9 mouse cellular contexts compared by ENCODE assay signal in the genomic region with DNA sequence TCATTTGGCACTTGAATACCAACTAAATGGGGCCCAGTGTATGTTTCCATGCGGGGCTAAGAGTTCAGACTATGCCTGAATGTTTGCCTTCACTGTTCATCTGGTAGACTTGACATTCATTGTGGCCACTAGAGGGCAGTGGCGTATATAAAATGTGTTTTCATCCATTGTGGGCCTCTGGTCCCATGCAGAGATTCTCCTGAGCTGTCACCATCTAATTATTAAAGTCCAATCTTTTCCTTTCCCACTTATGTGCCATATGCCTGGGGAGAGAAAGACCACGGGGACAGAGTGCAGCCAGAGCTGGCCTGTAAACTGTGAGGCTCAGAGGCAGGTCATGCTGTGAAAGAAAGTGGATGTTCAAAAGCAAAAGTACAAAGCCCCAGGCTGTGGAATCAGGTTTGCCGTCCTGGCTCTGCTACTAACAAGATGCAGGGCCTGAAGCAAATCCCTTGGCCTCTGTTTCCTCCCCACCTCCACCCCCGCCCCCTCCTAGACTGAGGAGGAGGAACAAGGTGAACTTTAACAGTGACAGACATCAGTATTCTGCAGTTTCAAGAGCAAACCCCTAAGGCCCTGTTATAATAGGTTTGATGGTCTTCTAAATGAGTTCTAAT.
DNase-seq lines count a peak whose midpoint lies in the region; ATAC-seq and TF ChIP-seq lines count a peak whose summit lies in the region.
"Had no signal": no experiment of that assay in that cellular context is flagged by ENCODE, and none has a peak within 500 bp of the region (broad histone marks: within the 10 kb centered on the region; RNA-seq: fewer than 3 reads in every experiment).

No protein-coding gene starts in this region.

- no peak overlapping the region for H3K4me2 ChIP-seq in liver, embryonic 14.5 days (ENCODE audit: low read depth)
- no peak overlapping the region for H3K4me2 ChIP-seq in neural tube, embryonic 14.5 days (ENCODE audit: low read depth, low read length)
- H3K4me2 ChIP-seq: heart, embryonic 15.5 days had no signal

- H3K27ac ChIP-seq in liver, embryonic 14.5 days: no peak overlapping the region
- H3K27ac ChIP-seq in neural tube, embryonic 14.5 days (ENCODE audit: low read depth, low read length): peak overlapping the region; percentile 22; the same call in 1 of the 2 replicates
- H3K27ac ChIP-seq: heart, embryonic 15.5 days had no signal

- DNase-seq in CD8-positive naive resting alpha-beta T cell, adult 2 months (ENCODE audit: low read depth in 2 of 2, low spot score in 2 of 2): peak; percentile 70 to 84
- DNase-seq in adrenal gland, postnatal 14 days: peak; percentile 83
- peak; percentile 78 for DNase-seq in embryo, embryonic 9.5 days (ENCODE audit: extremely low spot score)
- peak; percentile 84 for DNase-seq in heart, adult 8-10 months (ENCODE audit: low spot score)
- DNase-seq in kidney, postnatal 14 days: peak; percentile 87
- DNase-seq in liver, embryonic 14.5 days (ENCODE audit: low read depth in 3 of 3, low spot score in 3 of 3): peak in 1 of 3 experiments; percentile 60
- peak; percentile 61 to 79 for DNase-seq in thymus, postnatal 10 days (ENCODE audit: low spot score in 2 of 2)

- 13% methylated on average over 5 of the region's 5 CpGs for WGBS in liver, embryonic 14.5 days (ENCODE audit: insufficient replicate concordance)
- WGBS in neural tube, embryonic 14.5 days: 9% methylated on average over 5 of the region's 5 CpGs

- no peaks in the 10 kb centered on the region for H3K9me3 ChIP-seq in liver, embryonic 14.5 days (ENCODE audit: control insufficient read depth, low read length)
- no peaks in the 10 kb centered on the region for H3K9me3 ChIP-seq in neural tube, embryonic 14.5 days (ENCODE audit: control insufficient read depth, low read length)
- H3K9me3 ChIP-seq: heart, embryonic 15.5 days had no signal

- H3K4me3 ChIP-seq in liver, embryonic 14.5 days (ENCODE audit: insufficient read depth in 1 of 2, low read depth in 2 of 2, low read length in 2 of 2): no peak overlapping the region
- H3K4me3 ChIP-seq in neural tube, embryonic 14.5 days (ENCODE audit: low read depth, low read length): no peak overlapping the region
- H3K4me3 ChIP-seq: heart, embryonic 15.5 days had no signal

- no peaks in the 10 kb centered on the region for H3K27me3 ChIP-seq in liver, embryonic 14.5 days (ENCODE audit: control insufficient read depth, insufficient read depth, low read length)
- H3K27me3 ChIP-seq in neural tube, embryonic 14.5 days (ENCODE audit: control insufficient read depth, insufficient read depth, low read length): no peaks in the 10 kb centered on the region

- ATAC-seq in liver, embryonic 14.5 days (ENCODE audit: insufficient read depth): no peak
- ATAC-seq in neural tube, embryonic 14.5 days (ENCODE audit: low read depth): peak; percentile 68

- H3K4me1 ChIP-seq in liver, embryonic 14.5 days (replicated peaks; ENCODE audit: control insufficient read depth in 2 of 2, insufficient read depth in 2 of 2, low read length in 1 of 2): peaks cover 19 to 33% of the 10 kb centered on the region in 2 experiments
- H3K4me1 ChIP-seq in neural tube, embryonic 14.5 days (ENCODE audit: control insufficient read depth, insufficient read depth, low read length): peaks cover 16% of the 10 kb centered on the region; the same call in 1 of the 2 replicates

- H3K9ac ChIP-seq in liver, embryonic 14.5 days (replicated peaks): no peak overlapping the region
- no peak overlapping the region; the same call in 1 of the 2 replicates for H3K9ac ChIP-seq in neural tube, embryonic 14.5 days (replicated peaks; ENCODE audit: low read depth, low read length)
- H3K9ac ChIP-seq: heart, embryonic 15.5 days had no signal

- no peak for TF ChIP-seq EP300 in liver, embryonic 14.5 days (IDR thresholded peaks at IDR 0.05; ENCODE audit: low read depth)

- no peaks in the 10 kb centered on the region for H3K36me3 ChIP-seq in liver, embryonic 14.5 days (replicated peaks; ENCODE audit: control insufficient read depth, insufficient read depth, low read depth)
- H3K36me3 ChIP-seq in neural tube, embryonic 14.5 days (ENCODE audit: control insufficient read depth, insufficient read depth, low read length): no peaks in the 10 kb centered on the region
- H3K36me3 ChIP-seq: heart, embryonic 15.5 days had no signal

- TF ChIP-seq CTCF in liver, embryonic 14.5 days (IDR thresholded peaks at IDR 0.05; ENCODE audit: low read depth): peak; percentile 90
